Mouse (Mus musculus) forebrain, postnatal 0 days (tissue): ENCODE measurements around the gene Arfgef3. TPM values are rescaled to one million over a fixed set of nuclear protein-coding genes. Genes with fewer than 3 reads are reported as not detected.

ENCODE experiments used
- ATAC-seq: fragments of 200-750 bp; cut with Nextera tagmentation; 2 replicates; pipeline ENCODE4 v1.8.0; 2017; ENCODE audit warnings: mild to moderate bottlenecking, moderate library complexity
- DNase-seq: peaks from one replicate; pipeline ENCODE4 v3.0.0-alpha.2; 2015
- H3K27ac ChIP-seq: fragments of 300-500 bp; sonication (generic); 2 replicates; pipeline ENCODE4 v1.5.1; 2014; ENCODE audit warnings: low read depth, mild to moderate bottlenecking, antibody characterized with exemption, low read length, moderate library complexity, mixed read lengths
- H3K27me3 ChIP-seq: fragments of 300-500 bp; sonication (generic); 2 replicates; pipeline ENCODE4 v1.6.1; 2014; ENCODE audit warnings: mild to moderate bottlenecking, low read length, mixed read lengths; ENCODE audit not compliant: insufficient read depth
- H3K36me3 ChIP-seq: fragments of 300-500 bp; sonication (generic); 2 replicates; pipeline ENCODE4 v1.6.1; 2014; ENCODE audit warnings: mild to moderate bottlenecking, moderate library complexity; ENCODE audit not compliant: insufficient read depth
- H3K4me1 ChIP-seq: fragments of 300-500 bp; sonication (generic); 2 replicates; pipeline ENCODE4 v1.6.1; 2014; ENCODE audit warnings: antibody characterized with exemption; ENCODE audit not compliant: insufficient read depth
- H3K4me2 ChIP-seq: fragments of 300-500 bp; sonication (generic); 2 replicates; pipeline ENCODE4 v1.6.1; 2014; ENCODE audit warnings: low read depth, mild to moderate bottlenecking, moderate library complexity
- H3K4me3 ChIP-seq: fragments of 300-500 bp; sonication (generic); 2 replicates; pipeline ENCODE4 v1.5.1; 2014; ENCODE audit warnings: low read depth, low read length, mixed read lengths
- H3K9ac ChIP-seq: fragments of 300-500 bp; sonication (generic); 2 replicates; pipeline ENCODE4 v1.6.1; 2014; ENCODE audit warnings: mild to moderate bottlenecking
- H3K9me3 ChIP-seq: fragments of 300-500 bp; sonication (generic); 2 replicates; pipeline ENCODE4 v1.6.1; 2016; ENCODE audit warnings: low read length
- CTCF ChIP-seq: sonication (generic); IDR thresholded peaks from 2 replicates; pipeline ENCODE4 v1.5.1; 2016; ENCODE audit warnings: antibody characterized with exemption, control low read depth, low read depth
- WGBS: fragments of 180-500 bp; shearing (Covaris S2); extraction: QIAGEN DNeasy Blood & Tissue Kit; methylation state at CpG from one replicate; pipeline ENCODE4 v1.1.7; 2014; 5-methylcytosine and 5-hydroxymethylcytosine counted together
- polyA plus RNA-seq: library from polyadenylated mRNA; unstranded; fragments of >200 nt; fragmentation: Nextera tagmentation; extraction: Ambion mirVana; gene quantifications from 2 replicates; pipeline ENCODE4 v1.2.1, GENCODE M21; 2015
- total RNA-seq: library from RNA; depleted of rRNA; stranded (reverse); fragments of >200 nt; gene quantifications from 2 replicates; pipeline ENCODE4 v1.2.3, GENCODE M21; 2014; rRNA removed

Arfgef3 gene
- total and polyA plus RNA-seq, 2 experiments from 2014 or later = 4.8 to 34.8 TPM

DNA sequence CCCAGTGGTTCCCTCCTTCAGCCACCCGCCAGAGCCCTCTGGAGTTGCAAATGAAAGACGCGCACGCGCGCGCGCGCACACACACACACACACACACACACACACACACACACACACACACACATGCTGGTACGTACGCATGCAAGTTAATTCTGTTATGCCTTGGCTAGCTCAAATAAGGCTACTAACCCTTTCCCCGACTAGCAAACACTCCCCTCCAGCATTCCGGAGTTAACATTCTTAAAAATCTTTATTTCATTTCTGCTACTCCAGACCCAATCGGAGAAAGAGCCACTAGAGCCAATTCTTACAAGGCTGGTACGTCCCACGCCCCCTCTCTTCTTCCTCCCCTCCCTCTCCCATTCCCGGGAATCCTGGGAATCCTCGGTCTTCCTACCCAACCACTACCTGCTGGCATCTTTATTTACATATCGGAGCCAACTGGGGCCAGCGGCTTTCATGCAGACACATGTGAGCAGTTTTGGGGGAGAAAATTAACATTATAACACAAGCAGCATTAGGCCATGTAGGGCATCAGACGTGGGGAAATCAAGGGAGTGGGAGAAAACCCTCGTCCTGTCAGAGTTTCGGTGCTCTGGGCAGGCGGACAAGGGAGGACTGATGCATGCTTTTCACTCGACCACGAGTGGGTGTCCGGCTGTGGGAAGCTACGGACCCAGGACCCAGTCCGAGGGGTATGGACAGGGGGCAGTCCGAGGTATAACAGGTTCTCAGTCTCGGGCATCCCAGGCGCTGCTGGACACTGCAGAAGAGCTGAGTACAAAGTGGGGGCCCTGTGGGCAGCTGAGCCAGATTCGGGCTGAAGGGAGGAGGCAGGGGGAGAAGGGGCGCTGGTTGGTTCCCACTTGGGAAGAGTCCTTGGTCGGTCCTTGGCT, 194.2 kb downstream of the Arfgef3 start:
- Histone ChIP-seq H3K27me3 (no peaks in the 10 kb centered on the region), H3K4me1 (0 out of 2 replicates have a peak, but pooled peaks cover 4% of the 10 kb centered on the region), H3K4me2 (peak overlapping the region; percentile 58), H3K27ac (no peak overlapping the region), H3K36me3 (no peaks in the 10 kb centered on the region), H3K9me3 (no peaks in the 10 kb centered on the region), H3K9ac (peak overlapping the region; percentile 48), H3K4me3 (peak overlapping the region; percentile 38)
- WGBS = 4% methylated on average over 35 of the region's 35 CpGs
- ATAC-seq (peak; percentile 77), DNase-seq (peak; percentile 82)
- TF ChIP-seq CTCF = no peak

- Histone ChIP-seq H3K9me3 (no peaks in the 10 kb centered on the region), H3K9ac (no peak overlapping the region), H3K4me1 (0 out of 2 replicates have a peak, but pooled peaks cover 4% of the 10 kb centered on the region), H3K27ac (no peak overlapping the region), H3K4me2 (no peak overlapping the region), H3K27me3 (no peaks in the 10 kb centered on the region), H3K36me3 (no peaks in the 10 kb centered on the region), H3K4me3 (no peak overlapping the region)
- DNase-seq = no peak
- ATAC-seq = no peak
- WGBS = 79% methylated on average over 4 of the region's 4 CpGs
- TF ChIP-seq CTCF = no peak
Measured at GRCm38 (mm10) chr10:18547381-18547780, 196.4 kb downstream of the Arfgef3 start.

- DNase-seq (peak; percentile 78), ATAC-seq (peak; percentile 86)
- whole genome bisulfite sequencing = 3% methylated on average over 22 of the region's 22 CpGs
- Histone ChIP-seq H3K9ac (peak within 1 kb of the TSS; percentile 59), H3K9me3 (no peaks in the 10 kb centered on the region), H3K4me1 (0 out of 2 replicates have a peak, but pooled peaks cover 4% of the 10 kb centered on the region), H3K4me2 (peak within 1 kb of the TSS; percentile 97), H3K27me3 (no peaks in the 10 kb centered on the region), H3K27ac (no peak within 1 kb of the TSS), H3K36me3 (no peaks in the 10 kb centered on the region), H3K4me3 (peak within 1 kb of the TSS; percentile 55)
- TF ChIP-seq CTCF = peak; percentile 80
Measured at GRCm38 (mm10) chr10:18545813-18546235, 197.9 kb downstream of the Arfgef3 start, which contains the start of gene Hebp2. TSS of gene Hebp2 (minus strand) at chr10:18546076.

GRCm38 (mm10) chr10:18545309-18545708, 198.4 kb downstream of the Arfgef3 start:
- no peaks in the 10 kb centered on the region for H3K36me3 ChIP-seq
- peak; percentile 1; the same call in 1 of the 2 replicates for ATAC-seq

GRCm38 (mm10) chr10:18536889-18537288, 206.9 kb downstream of the Arfgef3 start:
- DNase-seq (no peak), ATAC-seq (no peak)
- WGBS = 91% methylated on average over 2 of the region's 2 CpGs
- H3K4me1 ChIP-seq = no peaks in the 10 kb centered on the region
- no peak overlapping the region for H3K4me3 ChIP-seq
- H3K4me2 ChIP-seq = no peak overlapping the region
- H3K9ac ChIP-seq = no peak overlapping the region
- no peaks in the 10 kb centered on the region for H3K27me3 ChIP-seq
- H3K9me3 ChIP-seq = no peaks in the 10 kb centered on the region
- peaks cover 5% of the 10 kb centered on the region; the same call in 1 of the 2 replicates for H3K36me3 ChIP-seq
- H3K27ac ChIP-seq = no peak overlapping the region
- TF ChIP-seq CTCF = no peak

More at GRCm38 (mm10) chr10:18545309-18545708, 198.4 kb downstream of the Arfgef3 start:
- no peak for TF ChIP-seq CTCF
- Histone ChIP-seq H3K9me3 (no peaks in the 10 kb centered on the region), H3K4me1 (0 out of 2 replicates have a peak, but pooled peaks cover 4% of the 10 kb centered on the region), H3K4me3 (peak overlapping the region; percentile 55), H3K27ac (no peak overlapping the region), H3K4me2 (peak overlapping the region; percentile 97), H3K9ac (peak overlapping the region; percentile 59), H3K27me3 (no peaks in the 10 kb centered on the region)
- no peak for DNase-seq
- 10% methylated on average over 13 of the region's 13 CpGs for WGBS

DNA sequence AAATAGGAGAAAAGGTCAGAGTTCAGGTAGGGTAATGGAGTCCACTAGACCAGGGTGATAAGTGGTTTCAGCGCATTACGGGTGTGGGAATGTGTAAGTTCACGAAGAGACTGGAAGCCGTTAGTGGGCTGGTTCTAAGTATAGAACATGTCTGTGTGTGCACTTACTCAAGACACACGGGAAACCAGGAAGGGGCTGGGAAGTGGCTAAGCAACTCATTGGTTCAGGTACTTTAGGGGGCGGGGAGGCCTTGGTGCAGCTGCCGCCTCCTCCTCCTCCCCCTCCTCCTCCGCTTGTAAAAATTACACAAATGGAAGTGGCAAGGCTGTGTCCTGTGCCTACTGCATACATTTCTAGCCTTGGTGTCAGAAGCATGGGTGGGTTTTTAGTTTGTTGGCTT, 211.5 kb downstream of the Arfgef3 start:
- H3K27me3 ChIP-seq = no peaks in the 10 kb centered on the region
- 71% methylated on average over 8 of the region's 8 CpGs for WGBS
- H3K9ac ChIP-seq = no peak overlapping the region
- no peak overlapping the region for H3K27ac ChIP-seq
- peaks cover 12% of the 10 kb centered on the region; the same call in 1 of the 2 replicates for H3K36me3 ChIP-seq
- no peak for TF ChIP-seq CTCF
- no peaks in the 10 kb centered on the region for H3K9me3 ChIP-seq
- DNase-seq (no peak), ATAC-seq (no peak)
- H3K4me3 ChIP-seq = no peak overlapping the region
- H3K4me2 ChIP-seq = no peak overlapping the region
- no peaks in the 10 kb centered on the region for H3K4me1 ChIP-seq

Other genes starting within 250 kb of the Arfgef3 start
- 3.8 and 6.3 TPM in 2 replicates for gene Hebp2, start 197.9 kb downstream of the Arfgef3 start, total RNA-seq
- gene Hebp2, start 197.9 kb downstream of the Arfgef3 start, polyA plus RNA-seq = 7.7 and 8.8 TPM in 2 replicates
- gene Gm4922, start 42.8 kb upstream of the Arfgef3 start, total RNA-seq = 0.08 TPM in 1 of 2 replicates, not detected in the other
- gene Gm4922, start 42.8 kb upstream of the Arfgef3 start, polyA plus RNA-seq = 0.21 TPM in 1 of 2 replicates, not detected in the other
- 11.5 and 14.5 TPM in 2 replicates for gene Perp, start 101.1 kb upstream of the Arfgef3 start, total RNA-seq
- 14.9 and 18.1 TPM in 2 replicates for gene Perp, start 101.1 kb upstream of the Arfgef3 start, polyA plus RNA-seq